ENCODE assay signal across 14 mouse cellular contexts in the genomic region with DNA sequence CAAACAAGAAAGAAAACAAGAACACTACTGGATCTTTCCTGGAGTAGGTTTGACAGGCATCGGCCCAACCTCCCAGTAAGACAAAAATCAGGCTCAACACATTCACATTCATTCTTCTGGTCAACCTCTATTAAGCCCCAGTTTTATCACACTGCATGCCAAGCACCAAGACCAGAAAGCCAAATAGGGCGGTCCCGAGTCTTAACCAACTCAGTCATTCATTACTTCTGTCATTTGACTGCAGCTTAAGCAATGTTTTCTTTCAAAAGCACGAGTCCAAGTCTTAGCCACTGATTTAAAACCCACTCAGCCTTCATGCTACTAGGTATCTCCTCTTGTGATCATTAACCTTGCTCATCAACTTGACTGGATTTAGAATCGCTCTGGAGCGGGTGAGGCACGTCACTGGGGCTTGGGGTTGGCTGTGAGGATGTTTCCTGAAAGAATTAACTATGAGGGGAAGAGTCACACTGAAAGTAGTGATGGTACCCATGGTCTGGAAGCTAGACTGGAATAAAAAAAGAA.
DNase-seq lines count a peak whose midpoint lies in the region; ATAC-seq lines count a peak whose summit lies in the region.
"Had no signal": no experiment of that assay in that cellular context is flagged by ENCODE, and none has a peak within 500 bp of the region (broad histone marks: within the 10 kb centered on the region; RNA-seq: fewer than 3 reads in every experiment).

No protein-coding gene starts in this region.

- peak; percentile 43 for DNase-seq in adrenal gland, adult 8-10 months
- DNase-seq in adrenal gland, postnatal 25 days: no peak
- peak; percentile 18 for DNase-seq in kidney, adult 18-20 months
- DNase-seq in kidney, postnatal 10 days: no peak
- DNase-seq in NIH3T3 (ENCODE audit: low read depth): peak; percentile 69
- peak; percentile 48 for DNase-seq in adrenal gland, postnatal 14 days
- no peak for DNase-seq in layer of hippocampus, postnatal 14 days (ENCODE audit: low spot score in 2 of 2)
- DNase-seq: cerebellum, adult 2 months; cerebellum, postnatal 10 days; forebrain, postnatal 0 days; gastrocnemius, postnatal 14 days; heart, postnatal 36 days had no signal

- ATAC-seq in inflammation-experienced regulatory T-cells, adult 6 months: no peak
- ATAC-seq: forebrain, embryonic 13.5 days; forebrain, postnatal 0 days had no signal

Comparison
In these comparisons a context has a peak if more than half of its experiments do, and no peak if none do; other contexts are left out.
1. DNase-seq: peak in adrenal gland, adult 8-10 months (single experiment), kidney, adult 18-20 months (single experiment), NIH3T3 (single experiment) and adrenal gland, postnatal 14 days (single experiment); none in adrenal gland, postnatal 25 days (single experiment), kidney, postnatal 10 days (single experiment) and layer of hippocampus, postnatal 14 days (0 of 2).